Mouse (Mus musculus) heart, postnatal 0 days (tissue): ENCODE measurements at regions not wholly inside any gene's neighbourhood (a gene's known extent, or its start where the extent isn't known, plus 50 kb on each side); places are given as distances from the start of the nearest gene placed in this dataset.

Experiments
- ATAC-seq: fragments of 200-750 bp; cut with Nextera tagmentation; 2 replicates; pipeline ENCODE4 v1.8.0; 2017; ENCODE audit warnings: low read depth, moderate number of reproducible peaks, moderate library complexity; ENCODE audit not compliant: insufficient read depth
- DNase-seq: peaks from one replicate; pipeline ENCODE4 v3.0.0-alpha.2; 2016; ENCODE audit warnings: low spot score
- H3K27ac ChIP-seq: fragments of 300-500 bp; sonication (generic); 2 replicates; pipeline ENCODE4 v1.5.1; 2014; ENCODE audit warnings: low read depth, mild to moderate bottlenecking
- H3K27me3 ChIP-seq: fragments of 300-500 bp; sonication (generic); 2 replicates; pipeline ENCODE4 v1.6.1; 2014; ENCODE audit warnings: low read length, mixed read lengths; ENCODE audit not compliant: control insufficient read depth, insufficient read depth
- H3K36me3 ChIP-seq: fragments of 300-500 bp; sonication (generic); replicated peaks from 2 replicates; pipeline ENCODE4 v1.6.1; 2014; ENCODE audit warnings: low read length, mixed read lengths; ENCODE audit not compliant: control insufficient read depth, insufficient read depth
- H3K4me1 ChIP-seq: fragments of 300-500 bp; sonication (generic); 2 replicates; pipeline ENCODE4 v1.6.1; 2014; ENCODE audit warnings: antibody characterized with exemption; ENCODE audit not compliant: control insufficient read depth, insufficient read depth
- H3K4me2 ChIP-seq: fragments of 300-500 bp; sonication (generic); 2 replicates; pipeline ENCODE4 v1.6.1; 2014; ENCODE audit warnings: low read depth, mild to moderate bottlenecking, low read length, moderate library complexity
- H3K4me3 ChIP-seq: fragments of 300-500 bp; sonication (generic); 2 replicates; pipeline ENCODE4 v1.5.1; 2014; ENCODE audit warnings: low read depth, low read length
- H3K9ac ChIP-seq: fragments of 300-500 bp; sonication (generic); replicated peaks from 2 replicates; pipeline ENCODE4 v1.6.1; 2014; ENCODE audit warnings: low read depth, low read length, mixed read lengths
- H3K9me3 ChIP-seq: fragments of 300-500 bp; sonication (generic); replicated peaks from 2 replicates; pipeline ENCODE4 v1.6.1; 2016; ENCODE audit warnings: low read length; ENCODE audit not compliant: control insufficient read depth
- CTCF ChIP-seq: IDR thresholded peaks from 2 replicates; pipeline ENCODE4 v1.5.1; 2016; ENCODE audit warnings: antibody characterized with exemption, control low read depth, low read depth
- EP300 ChIP-seq: IDR thresholded peaks from 2 replicates; pipeline ENCODE4 v1.6.1; 2016; ENCODE audit warnings: antibody characterized with exemption, low read depth
- WGBS: fragments of 180-500 bp; shearing (Covaris S2); extraction: QIAGEN DNeasy Blood & Tissue Kit; methylation state at CpG from one replicate; pipeline ENCODE4 v1.1.7; 2014; 5-methylcytosine and 5-hydroxymethylcytosine counted together

DNA sequence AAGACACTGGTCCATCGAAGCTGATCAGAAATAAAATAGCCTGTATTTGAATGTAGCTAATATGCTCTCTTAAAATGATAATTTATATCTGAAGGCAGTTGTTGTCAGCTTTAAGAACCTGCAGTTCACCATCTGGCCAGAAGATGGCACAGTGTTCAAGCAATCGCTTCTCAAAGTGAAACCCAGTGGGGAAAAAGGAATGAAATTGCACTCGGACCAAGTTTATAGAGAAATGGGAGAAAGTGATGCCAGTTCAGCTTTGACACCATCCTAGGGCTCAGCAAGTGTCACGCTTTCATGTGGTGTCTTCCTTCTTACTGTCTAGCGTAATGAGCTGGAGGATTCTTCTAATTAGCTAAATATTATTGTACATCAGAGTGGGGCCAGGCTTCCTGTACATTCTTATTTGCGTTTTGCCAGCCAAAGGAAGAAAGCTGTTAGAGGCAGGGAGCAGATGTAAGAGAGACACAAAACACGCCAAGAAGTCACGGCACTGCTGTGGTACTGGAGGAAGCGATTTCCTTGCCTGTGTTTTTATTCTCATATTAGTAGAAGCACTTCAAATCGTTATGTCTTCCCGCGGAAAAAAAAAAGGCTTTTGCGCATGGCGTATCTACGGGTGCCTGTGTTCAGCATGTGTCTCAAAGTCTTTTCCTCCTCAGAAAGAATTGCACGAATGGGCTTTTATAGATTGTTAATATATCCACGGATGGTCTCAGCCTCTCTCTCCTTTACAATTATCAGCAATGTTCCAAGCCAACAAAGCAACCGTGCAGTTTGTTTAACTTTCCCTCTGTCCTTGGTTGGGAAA, 237.1 kb downstream of the Gm765 start:
- no peak for TF ChIP-seq EP300
- peak; percentile 89 for TF ChIP-seq CTCF

DNA sequence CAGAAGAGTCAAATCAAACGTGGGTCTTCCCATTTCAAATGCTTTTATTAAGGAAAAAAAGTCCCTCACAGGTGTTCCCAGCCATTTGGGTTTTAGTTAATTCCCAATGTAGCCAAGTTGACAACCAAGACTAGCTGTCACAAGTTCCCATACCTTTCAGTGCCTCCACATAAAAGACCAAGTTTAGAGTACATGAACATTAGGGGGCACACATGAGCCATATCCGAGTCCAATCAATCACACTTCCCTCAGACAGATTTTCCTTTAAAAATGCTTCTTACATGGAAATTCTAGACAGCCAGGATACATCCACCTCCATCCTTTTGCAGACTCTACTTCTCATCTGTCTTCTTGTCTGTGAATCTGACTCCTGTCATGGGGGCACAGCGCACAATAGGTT, 238.1 kb downstream of the Gm765 start:
- 45% methylated on average over 3 of the region's 3 CpGs for WGBS
- TF ChIP-seq EP300 (no peak), CTCF (no peak)

More for the DNA sequence above, 237.1 kb downstream of the Gm765 start:
- no peak overlapping the region for H3K27ac ChIP-seq
- no peaks in the 10 kb centered on the region for H3K9me3 ChIP-seq
- no peak for ATAC-seq
- H3K36me3 ChIP-seq, result no peaks in the 10 kb centered on the region
- H3K27me3 ChIP-seq, result no peaks in the 10 kb centered on the region
- peak overlapping the region; percentile 48; the same call in 1 of the 2 replicates for H3K9ac ChIP-seq
- peak overlapping the region; percentile 69 for H3K4me2 ChIP-seq
- H3K4me1 ChIP-seq, result no peaks in the 10 kb centered on the region; the same call in 1 of the 2 replicates
- 38% methylated on average over 18 of the region's 18 CpGs for WGBS
- peak; percentile 79 for DNase-seq
- H3K4me3 ChIP-seq, result peak overlapping the region; percentile 54

DNA sequence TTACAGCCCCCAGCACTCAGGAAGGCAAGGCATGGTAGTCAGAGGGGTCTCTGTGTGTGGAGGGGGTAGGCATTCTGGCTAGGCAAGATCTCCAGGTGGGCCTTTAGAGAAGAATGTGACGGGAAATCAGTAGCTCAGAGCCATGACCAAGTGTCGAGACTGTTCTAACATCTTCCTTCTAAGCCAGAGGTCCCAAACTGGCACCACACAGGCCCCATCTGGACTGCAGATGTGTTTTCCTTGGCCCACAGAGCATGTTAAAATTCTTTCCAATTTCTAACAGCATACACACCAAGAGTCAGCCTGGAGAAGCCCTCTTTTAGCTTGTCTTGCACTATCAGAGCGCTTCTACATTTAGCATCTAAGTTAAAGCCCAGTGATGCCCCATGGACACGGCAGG, 241.5 kb downstream of the Gm765 start:
- WGBS, result 56% methylated on average over 4 of the region's 4 CpGs
- no peak for ATAC-seq
- Histone ChIP-seq H3K9ac (no peak overlapping the region), H3K27me3 (no peaks in the 10 kb centered on the region), H3K36me3 (no peaks in the 10 kb centered on the region), H3K9me3 (no peaks in the 10 kb centered on the region), H3K4me3 (no peak overlapping the region), H3K4me1 (no peaks in the 10 kb centered on the region; the same call in 1 of the 2 replicates), H3K4me2 (no peak overlapping the region), H3K27ac (no peak overlapping the region)
- no peak for DNase-seq
- TF ChIP-seq EP300 (no peak), CTCF (no peak)

More for the DNA sequence above, 238.1 kb downstream of the Gm765 start:
- Histone ChIP-seq H3K27ac (no peak overlapping the region), H3K27me3 (no peaks in the 10 kb centered on the region), H3K9me3 (no peaks in the 10 kb centered on the region), H3K4me1 (no peaks in the 10 kb centered on the region; the same call in 1 of the 2 replicates), H3K4me3 (no peak overlapping the region), H3K36me3 (no peaks in the 10 kb centered on the region), H3K9ac (no peak overlapping the region), H3K4me2 (no peak overlapping the region)
- DNase-seq (no peak), ATAC-seq (no peak)

- H3K27me3 ChIP-seq, result no peaks in the 10 kb centered on the region
- DNase-seq, result no peak
Measured at GRCm38 (mm10) chr6:98099126-98099525, 243.4 kb downstream of the Gm765 start.

DNA sequence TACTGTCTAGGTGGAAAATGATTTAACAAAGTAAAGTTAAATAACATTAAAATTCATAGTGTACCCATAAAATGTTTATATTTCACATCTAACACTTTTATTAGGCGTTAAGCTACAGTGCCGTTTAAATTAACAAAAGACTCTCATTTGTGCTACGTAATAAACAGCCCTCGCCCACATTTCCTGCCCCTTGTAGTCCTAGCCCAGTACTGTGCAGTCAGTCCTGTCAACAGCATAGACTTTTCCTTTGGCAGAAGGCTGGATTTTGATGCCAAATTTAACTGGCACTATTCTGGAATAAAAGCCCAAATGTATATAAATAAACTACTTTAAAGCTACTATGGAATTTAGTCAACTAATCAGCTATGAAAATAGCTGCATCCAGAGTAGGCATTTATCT, 247.3 kb downstream of the Gm765 start:
- Histone ChIP-seq H3K4me2 (no peak overlapping the region), H3K4me3 (no peak overlapping the region), H3K36me3 (no peaks in the 10 kb centered on the region), H3K9ac (no peak overlapping the region), H3K27ac (no peak overlapping the region), H3K4me1 (0 out of 2 replicates have a peak, but pooled peaks cover 3% of the 10 kb centered on the region), H3K27me3 (no peaks in the 10 kb centered on the region), H3K9me3 (no peaks in the 10 kb centered on the region)
- TF ChIP-seq EP300, result no peak
- no peak for TF ChIP-seq CTCF
- 50% methylated on average over 4 of the region's 4 CpGs for WGBS
- DNase-seq (peak; percentile 24), ATAC-seq (peak; percentile 67)

More at GRCm38 (mm10) chr6:98099126-98099525, 243.4 kb downstream of the Gm765 start:
- no peak for ATAC-seq
- Histone ChIP-seq H3K9me3 (no peaks in the 10 kb centered on the region), H3K36me3 (no peaks in the 10 kb centered on the region), H3K9ac (no peak overlapping the region), H3K4me1 (0 out of 2 replicates have a peak, but pooled peaks cover 3% of the 10 kb centered on the region), H3K4me3 (no peak overlapping the region), H3K4me2 (no peak overlapping the region), H3K27ac (no peak overlapping the region)
- no peak for TF ChIP-seq CTCF
- TF ChIP-seq EP300, result no peak
- WGBS, result 89% methylated on average over 9 of the region's 9 CpGs
